Mouse (Mus musculus): ENCODE data around the gene Kcnip1.

The Kcnip1 gene

GRCm38 (mm10) chr11:33990002-33990401 lies 3.0 kb downstream of the Kcnip1 start:
- DNase-seq (ENCODE audit: low spot score in 2 of 2), result no peak

GRCm38 (mm10) chr11:33986525-33986924 lies 6.4 kb downstream of the Kcnip1 start:
- no peak for DNase-seq (ENCODE audit: low spot score in 2 of 2)

DNA sequence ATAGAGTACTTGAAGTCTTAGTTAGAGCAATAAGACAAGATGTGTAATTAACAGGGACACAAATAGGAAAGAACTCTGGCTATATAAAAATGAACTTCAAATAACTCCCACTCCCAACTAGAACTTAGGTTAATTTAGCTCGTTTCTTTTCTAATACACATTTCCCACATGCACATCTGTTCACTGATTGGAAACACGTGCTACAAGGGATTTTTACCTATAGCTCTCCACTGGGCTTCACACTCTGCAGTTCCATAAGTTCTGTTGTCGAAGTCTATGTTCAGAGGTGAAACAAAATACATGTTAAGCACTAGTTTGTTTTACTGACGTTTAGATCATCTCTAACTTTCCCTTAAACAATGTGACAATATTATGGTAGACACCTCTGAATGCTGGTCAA lies 12.8 kb downstream of the Kcnip1 start:
- no peak for DNase-seq (ENCODE audit: low spot score in 2 of 2)

- no peak for DNase-seq (ENCODE audit: low spot score in 2 of 2)
These were observed 17.8 kb downstream of the Kcnip1 start for GRCm38 (mm10) chr11:33975121-33975520.

GRCm38 (mm10) chr11:33974341-33975040 lies 18.5 kb downstream of the Kcnip1 start:
- DNase-seq (ENCODE audit: low spot score in 2 of 2), result no peak

- no peak for DNase-seq (ENCODE audit: low spot score in 2 of 2)
These were observed 20.8 kb downstream of the Kcnip1 start for GRCm38 (mm10) chr11:33972114-33972513.

DNA sequence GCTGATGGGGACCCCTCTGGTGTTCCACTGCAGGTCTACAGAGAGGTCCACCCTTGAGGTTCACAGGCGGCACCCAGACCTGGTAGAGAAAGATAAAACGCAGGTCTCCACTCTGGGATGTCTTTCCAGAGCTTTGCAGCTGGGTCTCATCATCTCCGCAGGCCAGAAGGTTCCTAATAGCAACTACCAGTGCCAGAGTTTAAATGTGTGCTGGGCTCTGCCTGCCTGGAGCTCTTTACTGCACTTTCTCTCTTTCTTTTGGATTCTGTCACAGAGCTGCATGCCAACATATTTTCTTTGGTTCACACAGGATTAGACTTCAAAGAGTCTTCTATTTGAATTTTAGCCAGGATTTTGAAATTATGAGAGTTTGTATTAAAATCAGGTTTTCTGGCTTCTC lies 23.8 kb downstream of the Kcnip1 start:
- DNase-seq (ENCODE audit: low spot score in 2 of 2), result no peak

DNA sequence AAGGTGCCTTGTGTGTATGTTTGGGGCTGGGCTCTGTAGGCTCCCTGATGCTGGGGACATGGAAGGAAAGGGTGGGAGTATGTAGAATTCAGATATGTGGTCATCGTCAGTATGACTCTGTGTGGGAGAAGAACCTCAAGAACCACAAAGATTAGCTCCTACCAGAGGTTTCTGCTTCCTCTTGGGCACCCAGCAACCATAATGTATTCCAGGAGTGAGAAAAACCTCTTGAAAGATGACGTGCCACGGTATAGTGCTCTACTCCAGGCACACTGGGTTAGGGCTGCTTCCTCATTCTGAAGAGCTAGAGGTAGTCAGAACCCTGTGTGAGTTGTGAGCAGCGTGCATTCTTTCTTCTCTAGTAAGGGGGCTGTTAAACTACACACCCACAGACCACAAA lies 25.2 kb downstream of the Kcnip1 start:
- no peak for DNase-seq (ENCODE audit: low spot score in 2 of 2)

- DNase-seq (ENCODE audit: low spot score in 2 of 2), result no peak
These were observed 27.6 kb downstream of the Kcnip1 start for GRCm38 (mm10) chr11:33965380-33965779.

DNA sequence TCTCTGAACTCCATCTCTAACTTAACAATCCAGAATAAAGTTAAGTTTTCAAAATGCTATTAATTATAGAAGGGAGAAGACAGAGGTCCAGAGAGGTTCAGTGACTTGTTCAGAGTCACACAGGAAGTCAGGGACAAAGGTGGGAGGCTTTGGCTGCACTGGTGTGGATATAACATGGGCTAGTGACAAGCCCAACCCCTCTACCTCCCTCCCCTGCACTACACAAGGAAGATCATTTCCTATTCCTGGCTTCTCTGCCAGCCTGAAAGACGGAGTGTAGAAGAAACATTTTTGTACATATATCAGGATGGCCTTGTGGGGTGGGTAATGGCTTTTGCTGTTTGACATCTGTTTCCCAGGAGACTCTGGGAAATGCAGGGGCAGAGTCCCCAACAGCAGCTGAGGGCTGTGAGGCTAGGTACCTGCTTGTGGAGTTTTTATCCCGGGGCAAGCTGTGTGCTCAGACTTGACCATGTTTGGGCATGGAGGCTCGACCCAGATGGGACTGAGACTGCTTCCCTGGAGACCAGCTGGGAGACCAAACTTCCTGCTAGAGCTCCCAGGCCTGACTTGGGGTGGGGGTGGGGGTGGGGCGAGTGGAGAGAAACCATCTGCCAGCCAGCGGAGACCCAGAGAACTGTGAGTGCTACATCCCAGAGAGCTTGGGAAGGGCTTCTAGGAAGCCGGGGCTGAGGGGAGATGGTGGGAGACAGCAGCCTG lies 30.1 kb downstream of the Kcnip1 start, which contains the start of gene Kcnmb1:
Gene Kcnmb1, plus strand, starts transcription at position 326 of the 720 bp plus-strand sequence.
- DNase-seq (ENCODE audit: low spot score in 2 of 2), result no peak

- DNase-seq (ENCODE audit: low spot score in 2 of 2), result no peak
These were observed 30.8 kb downstream of the Kcnip1 start for GRCm38 (mm10) chr11:33962178-33962577.

DNA sequence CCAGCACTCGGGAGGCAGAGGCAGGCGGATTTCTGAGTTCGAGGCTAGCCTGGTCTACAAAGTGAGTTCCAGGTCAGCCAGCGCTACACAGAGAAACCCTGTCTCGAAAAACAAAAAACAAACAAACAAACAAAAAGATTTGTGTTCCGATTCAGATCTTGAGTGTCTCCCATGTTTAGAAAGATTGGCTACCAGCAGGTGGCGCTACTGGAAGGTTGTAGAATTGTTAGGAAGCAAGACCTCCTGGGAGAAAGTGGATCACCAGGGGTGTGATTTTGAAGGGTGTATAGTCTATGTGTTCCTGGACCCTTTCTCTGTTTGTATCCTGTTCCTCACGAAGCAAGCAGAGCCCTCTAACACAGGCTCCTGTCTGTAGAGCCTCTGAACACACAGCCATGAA lies 34.2 kb downstream of the Kcnip1 start:
- peak in 1 of 2 experiments; percentile 75 for DNase-seq (ENCODE audit: low spot score in 2 of 2)

GRCm38 (mm10) chr11:33957595-33957994 lies 35.4 kb downstream of the Kcnip1 start:
- DNase-seq (ENCODE audit: low spot score in 2 of 2), result no peak

DNA sequence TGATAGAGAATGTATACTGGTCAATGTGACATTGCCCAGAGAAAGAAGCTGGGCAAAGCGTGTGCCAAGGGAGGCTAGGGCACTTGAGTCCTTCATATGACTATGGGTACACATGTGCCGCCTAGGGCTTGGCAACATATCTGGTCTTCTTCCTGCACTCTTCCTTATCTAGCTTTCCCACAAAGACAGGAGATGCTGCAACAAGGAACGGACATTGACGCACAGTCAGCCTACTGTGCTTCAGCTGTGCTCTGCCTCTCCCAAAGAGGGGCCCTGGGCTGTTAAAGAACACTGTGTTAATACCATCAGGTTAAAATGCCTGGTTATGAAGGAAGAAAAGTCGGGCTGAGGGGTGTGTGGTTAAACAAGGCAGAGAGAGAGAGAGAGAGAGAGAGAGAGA lies 36.3 kb downstream of the Kcnip1 start:
- DNase-seq (ENCODE audit: low spot score in 2 of 2), result no peak

DNA sequence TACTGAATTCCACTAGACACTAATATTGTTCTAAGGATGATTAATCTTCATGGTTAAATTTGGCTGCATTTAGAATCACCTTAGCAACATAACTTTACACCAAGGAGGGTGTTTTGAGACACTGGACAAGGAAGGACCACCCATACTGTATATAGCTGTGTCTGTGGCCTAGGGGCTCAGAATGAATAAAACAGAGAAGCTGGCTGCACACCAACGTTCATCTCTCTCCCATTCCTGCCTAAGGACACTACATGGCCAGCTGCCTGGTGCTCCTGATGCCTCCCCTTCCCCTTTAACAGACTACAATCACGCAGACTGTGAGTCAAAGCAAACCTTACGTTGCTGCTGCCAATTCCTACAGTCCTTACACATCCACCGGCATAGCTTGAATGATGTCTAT lies 37.0 kb downstream of the Kcnip1 start:
- DNase-seq (ENCODE audit: low spot score in 2 of 2), result no peak

- no peak for DNase-seq (ENCODE audit: low spot score in 2 of 2)
These were observed 41.0 kb downstream of the Kcnip1 start for GRCm38 (mm10) chr11:33951684-33952625.

DNA sequence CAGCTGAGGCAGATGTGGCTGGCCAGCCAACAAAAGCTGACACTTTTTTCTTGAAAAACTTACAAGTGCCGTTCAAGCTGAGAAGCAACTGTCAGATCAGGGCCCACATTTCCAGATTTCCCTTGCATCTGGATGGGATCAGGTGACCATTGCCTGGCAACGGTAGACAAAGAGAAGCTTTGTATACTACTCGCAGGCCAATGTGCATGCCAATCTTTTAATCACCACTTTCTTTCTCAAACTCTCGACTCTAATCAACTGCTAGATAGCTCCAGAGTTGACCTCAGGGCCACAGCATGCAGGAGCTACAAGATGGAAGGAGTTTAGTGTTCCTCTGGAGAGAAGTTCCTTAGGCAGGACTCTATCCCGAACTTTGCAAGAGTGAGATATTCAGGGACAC lies 41.8 kb downstream of the Kcnip1 start:
- no peak for DNase-seq (ENCODE audit: low spot score in 2 of 2)

DNA sequence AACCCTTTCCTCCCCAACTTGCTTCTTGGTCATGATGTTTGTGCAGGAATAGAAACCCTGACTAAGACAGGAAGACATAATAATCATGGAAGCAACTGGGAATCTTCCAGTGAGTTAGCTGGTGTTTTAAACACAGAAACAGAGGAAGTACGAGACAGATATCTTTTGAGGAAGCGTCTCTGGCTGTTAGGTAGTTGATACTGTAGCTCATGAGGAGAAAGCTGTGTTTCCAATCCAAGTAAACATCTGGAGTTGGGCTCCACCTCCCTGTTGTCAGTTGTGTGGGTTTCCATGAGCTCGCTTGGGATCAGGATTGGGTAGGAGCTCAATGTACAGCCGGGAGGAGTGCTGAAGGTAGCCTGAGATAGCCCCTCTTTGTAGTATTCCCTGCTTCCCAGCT lies 46.5 kb downstream of the Kcnip1 start:
- no peak for DNase-seq (ENCODE audit: low spot score in 2 of 2)

DNA sequence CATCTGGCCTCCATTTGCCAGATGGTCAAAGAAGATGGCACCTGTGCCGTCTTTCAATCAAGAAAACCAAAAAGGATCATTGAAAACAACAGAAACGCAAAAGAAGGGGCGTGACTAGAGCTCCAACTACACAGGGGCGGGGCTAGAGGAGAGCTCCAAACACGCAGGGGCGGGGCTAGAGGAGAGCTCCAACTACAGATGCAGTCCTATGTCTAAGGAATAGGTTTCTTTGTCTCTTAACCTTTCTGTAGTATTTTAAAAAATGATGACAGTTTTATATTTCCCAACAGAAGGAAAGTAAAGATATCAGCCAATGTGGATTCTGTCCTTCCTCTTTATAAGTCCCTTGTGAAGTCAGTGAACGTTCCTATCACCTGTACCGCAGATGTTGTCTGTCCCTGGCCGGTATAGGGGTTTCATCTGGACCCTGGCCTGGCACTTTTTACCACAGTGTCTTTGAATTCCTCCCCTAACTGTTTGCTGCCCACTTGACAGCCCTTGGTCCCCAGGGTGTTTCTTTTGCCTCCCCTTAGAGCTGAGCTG lies 48.1 kb downstream of the Kcnip1 start:
- no peak for DNase-seq (ENCODE audit: low spot score in 2 of 2)

GRCm38 (mm10) chr11:33944067-33944785 lies 48.7 kb downstream of the Kcnip1 start:
- no peak for DNase-seq (ENCODE audit: low spot score in 2 of 2)

GRCm38 (mm10) chr11:33943565-33943964 lies 49.4 kb downstream of the Kcnip1 start:
- DNase-seq (ENCODE audit: low spot score in 2 of 2), result no peak

All from spleen, postnatal 4 days (tissue).